Mouse (Mus musculus) midbrain, postnatal 0 days (tissue): ENCODE measurements around the gene Gm28047. TPM values are rescaled to one million over a fixed set of nuclear protein-coding genes. Genes with fewer than 3 reads are reported as not detected.
A peak's percentile ranks its signal among the peaks of the same experiment; 100 is the strongest.

Experiments
- ATAC-seq: fragments of 200-750 bp; cut with Nextera tagmentation; 2 replicates; pipeline ENCODE4 v1.8.0; 2017; ENCODE audit warnings: moderate number of reproducible peaks, mild to moderate bottlenecking, moderate TSS enrichment, moderate library complexity; ENCODE audit not compliant: low FRiP score
- DNase-seq: peaks from one replicate; pipeline ENCODE4 v3.0.0-alpha.2; 2015; ENCODE audit warnings: low spot score
- H3K27ac ChIP-seq: fragments of 300-500 bp; sonication (generic); 2 replicates; pipeline ENCODE4 v1.5.1; 2014; ENCODE audit warnings: low read depth, mild to moderate bottlenecking, low read length, mixed read lengths
- H3K27me3 ChIP-seq: fragments of 300-500 bp; sonication (generic); 2 replicates; pipeline ENCODE4 v1.6.1; 2014; ENCODE audit warnings: low read length, control low read depth, mixed read lengths; ENCODE audit not compliant: insufficient read depth
- H3K36me3 ChIP-seq: fragments of 300-500 bp; sonication (generic); 2 replicates; pipeline ENCODE4 v1.6.1; 2014; ENCODE audit warnings: low read length, control low read depth, mixed read lengths; ENCODE audit not compliant: insufficient read depth
- H3K4me1 ChIP-seq: fragments of 300-500 bp; sonication (generic); 2 replicates; pipeline ENCODE4 v1.6.1; 2014; ENCODE audit warnings: mild to moderate bottlenecking, control low read depth, antibody characterized with exemption, low read length, mixed read lengths; ENCODE audit not compliant: insufficient read depth
- H3K4me2 ChIP-seq: fragments of 300-500 bp; sonication (generic); 2 replicates; pipeline ENCODE4 v1.6.1; 2014; ENCODE audit warnings: low read depth, mild to moderate bottlenecking, low read length, mixed read lengths; ENCODE audit not compliant: poor library complexity, severe bottlenecking
- H3K4me3 ChIP-seq: fragments of 300-500 bp; sonication (generic); 2 replicates; pipeline ENCODE4 v1.5.1; 2014; ENCODE audit warnings: low read depth, mild to moderate bottlenecking, low read length, moderate library complexity
- H3K9ac ChIP-seq: fragments of 300-500 bp; sonication (generic); replicated peaks from 2 replicates; pipeline ENCODE4 v1.6.1; 2014; ENCODE audit warnings: mild to moderate bottlenecking, low read length, moderate library complexity, mixed read lengths; ENCODE audit not compliant: poor library complexity, severe bottlenecking
- H3K9me3 ChIP-seq: fragments of 300-500 bp; sonication (generic); 2 replicates; pipeline ENCODE4 v1.6.1; 2016; ENCODE audit warnings: low read length, control low read depth
- CTCF ChIP-seq: IDR thresholded peaks from 2 replicates; pipeline ENCODE4 v1.5.1; 2016; ENCODE audit warnings: antibody characterized with exemption, mild to moderate bottlenecking
- WGBS: fragments of 180-500 bp; shearing (Covaris S2); extraction: QIAGEN DNeasy Blood & Tissue Kit; methylation state at CpG from one replicate; pipeline ENCODE4 v1.1.7; 2014; 5-methylcytosine and 5-hydroxymethylcytosine counted together
- polyA plus RNA-seq: library from polyadenylated mRNA; unstranded; fragments of >200 nt; fragmentation: Nextera tagmentation; extraction: Ambion mirVana; gene quantifications from 2 replicates; pipeline ENCODE4 v1.2.1, GENCODE M21; 2015
- total RNA-seq: library from RNA; depleted of rRNA; stranded (reverse); fragments of >200 nt; gene quantifications from 2 replicates; pipeline ENCODE4 v1.2.3, GENCODE M21; 2014

The Gm28047 gene
- total and polyA plus RNA-seq, 2 experiments from 2014 or later = not detected

- no peak for TF ChIP-seq CTCF
- Histone ChIP-seq H3K36me3 (peaks cover 10% of the 10 kb centered on the region; the same call in 1 of the 2 replicates), H3K9ac (no peak overlapping the region), H3K4me1 (no peaks in the 10 kb centered on the region), H3K9me3 (no peaks in the 10 kb centered on the region), H3K4me3 (no peak overlapping the region), H3K27me3 (no peaks in the 10 kb centered on the region), H3K4me2 (no peak overlapping the region), H3K27ac (no peak overlapping the region)
- DNase-seq (no peak), ATAC-seq (no peak)
- WGBS = 92% methylated on average over 1 of the region's 1 CpGs
Measured at GRCm38 (mm10) chr15:102555581-102555980, 69.3 kb downstream of the Gm28047 start.

- no peak for TF ChIP-seq CTCF
- peaks cover 13% of the 10 kb centered on the region for H3K36me3 ChIP-seq
Measured at GRCm38 (mm10) chr15:102552599-102552998, 72.3 kb downstream of the Gm28047 start.

GRCm38 (mm10) chr15:102547478-102547877 lies 77.4 kb downstream of the Gm28047 start:
- ATAC-seq (no peak), DNase-seq (peak; percentile 90)
- H3K9me3 ChIP-seq = no peaks in the 10 kb centered on the region
- 83% methylated on average over 3 of the region's 3 CpGs for WGBS
- no peaks in the 10 kb centered on the region for H3K4me1 ChIP-seq
- H3K4me3 ChIP-seq = no peak overlapping the region
- H3K9ac ChIP-seq = no peak overlapping the region
- no peak overlapping the region; the same call in 1 of the 2 replicates for H3K27ac ChIP-seq
- H3K4me2 ChIP-seq = no peak overlapping the region
- peaks cover 24% of the 10 kb centered on the region for H3K36me3 ChIP-seq
- TF ChIP-seq CTCF = no peak
- no peaks in the 10 kb centered on the region for H3K27me3 ChIP-seq

More at GRCm38 (mm10) chr15:102552599-102552998, 72.3 kb downstream of the Gm28047 start:
- Histone ChIP-seq H3K27ac (no peak overlapping the region), H3K9me3 (no peaks in the 10 kb centered on the region), H3K27me3 (no peaks in the 10 kb centered on the region), H3K4me1 (no peaks in the 10 kb centered on the region), H3K9ac (no peak overlapping the region), H3K4me2 (no peak overlapping the region), H3K4me3 (no peak overlapping the region)
- ATAC-seq (no peak), DNase-seq (no peak)
- WGBS = 98% methylated on average over 5 of the region's 5 CpGs

- ATAC-seq = no peak
- Histone ChIP-seq H3K4me1 (no peaks in the 10 kb centered on the region), H3K27ac (peak overlapping the region; percentile 7; the same call in 1 of the 2 replicates), H3K36me3 (peaks cover 21% of the 10 kb centered on the region), H3K27me3 (no peaks in the 10 kb centered on the region), H3K4me2 (no peak overlapping the region), H3K9ac (no peak overlapping the region), H3K9me3 (no peaks in the 10 kb centered on the region), H3K4me3 (no peak overlapping the region)
- 74% methylated on average over 3 of the region's 3 CpGs for WGBS
- TF ChIP-seq CTCF = no peak
- peak; percentile 91 for DNase-seq
Measured at GRCm38 (mm10) chr15:102546677-102547427, 78.0 kb downstream of the Gm28047 start.

- no peak overlapping the region for H3K4me3 ChIP-seq
- peaks cover 21% of the 10 kb centered on the region for H3K36me3 ChIP-seq
- no peaks in the 10 kb centered on the region for H3K27me3 ChIP-seq
- H3K9ac ChIP-seq = no peak overlapping the region
- H3K27ac ChIP-seq = no peak overlapping the region
- no peaks in the 10 kb centered on the region for H3K9me3 ChIP-seq
- no peak overlapping the region for H3K4me2 ChIP-seq
- 84% methylated on average over 3 of the region's 3 CpGs for WGBS
- TF ChIP-seq CTCF = no peak
- H3K4me1 ChIP-seq = no peaks in the 10 kb centered on the region
- no peak for DNase-seq
- ATAC-seq = no peak
Measured at GRCm38 (mm10) chr15:102546246-102546645, 78.6 kb downstream of the Gm28047 start.

- no peak overlapping the region for H3K27ac ChIP-seq
- TF ChIP-seq CTCF = no peak
- H3K4me1 ChIP-seq = no peaks in the 10 kb centered on the region
- DNase-seq (peak; percentile 21), ATAC-seq (no peak)
- H3K9ac ChIP-seq = no peak overlapping the region
- H3K27me3 ChIP-seq = no peaks in the 10 kb centered on the region
- no peak overlapping the region for H3K4me3 ChIP-seq
- H3K36me3 ChIP-seq = peaks cover 28% of the 10 kb centered on the region
- no peak overlapping the region for H3K4me2 ChIP-seq
- 91% methylated on average over 4 of the region's 4 CpGs for WGBS
- no peaks in the 10 kb centered on the region for H3K9me3 ChIP-seq
Measured at GRCm38 (mm10) chr15:102544801-102545200, 80.1 kb downstream of the Gm28047 start.
